Mouse (Mus musculus) kidney, embryonic 15.5 days (tissue): ENCODE data around the gene Jund. TPM values are rescaled to one million over a fixed set of nuclear protein-coding genes. Genes with fewer than 3 reads are reported as not detected.

Experiments
- ATAC-seq: fragments of 200-750 bp; cut with Nextera tagmentation; replicated peaks from 2 replicates; pipeline ENCODE4 v1.8.0; 2017; ENCODE audit warnings: moderate TSS enrichment; ENCODE audit not compliant: low FRiP score
- H3K27ac ChIP-seq: fragments of 300-500 bp; sonication (generic); 2 replicates; pipeline ENCODE4 v1.5.1; 2015; ENCODE audit warnings: mild to moderate bottlenecking, inconsistent platforms
- H3K27me3 ChIP-seq: fragments of 300-500 bp; sonication (generic); 2 replicates; pipeline ENCODE4 v1.6.1; 2015; ENCODE audit warnings: inconsistent platforms
- H3K36me3 ChIP-seq: fragments of 300-500 bp; sonication (generic); 2 replicates; pipeline ENCODE4 v1.6.1; 2015; ENCODE audit warnings: inconsistent platforms
- H3K4me1 ChIP-seq: fragments of 300-500 bp; sonication (generic); 2 replicates; pipeline ENCODE4 v1.6.1; 2015; ENCODE audit warnings: inconsistent platforms
- H3K4me2 ChIP-seq: fragments of 300-500 bp; sonication (generic); 2 replicates; pipeline ENCODE4 v1.6.1; 2015; ENCODE audit warnings: moderate library complexity, mild to moderate bottlenecking, inconsistent platforms
- H3K4me3 ChIP-seq: fragments of 300-500 bp; sonication (generic); replicated peaks from 2 replicates; pipeline ENCODE4 v1.5.1; 2015; ENCODE audit warnings: mild to moderate bottlenecking, inconsistent platforms
- H3K9ac ChIP-seq: fragments of 300-500 bp; sonication (generic); 2 replicates; pipeline ENCODE4 v1.6.1; 2015; ENCODE audit warnings: mild to moderate bottlenecking, inconsistent platforms
- H3K9me3 ChIP-seq: fragments of 300-500 bp; sonication (generic); replicated peaks from 2 replicates; pipeline ENCODE4 v1.6.1; 2016; ENCODE audit warnings: inconsistent platforms
- WGBS: fragments of 180-500 bp; shearing (Covaris S2); methylation state at CpG from one replicate; pipeline ENCODE4 v1.1.7; 2015; ENCODE audit warnings: mixed read lengths; 5-methylcytosine and 5-hydroxymethylcytosine counted together
- polyA plus RNA-seq: library from polyadenylated mRNA; unstranded; fragments of >200 nt; fragmentation: Nextera tagmentation; extraction: Ambion mirVana; gene quantifications from 2 replicates; pipeline ENCODE4 v1.2.1, GENCODE M21; 2015

Gene Jund
- 59.9 and 68.1 TPM in 2 replicates for polyA plus RNA-seq

DNA sequence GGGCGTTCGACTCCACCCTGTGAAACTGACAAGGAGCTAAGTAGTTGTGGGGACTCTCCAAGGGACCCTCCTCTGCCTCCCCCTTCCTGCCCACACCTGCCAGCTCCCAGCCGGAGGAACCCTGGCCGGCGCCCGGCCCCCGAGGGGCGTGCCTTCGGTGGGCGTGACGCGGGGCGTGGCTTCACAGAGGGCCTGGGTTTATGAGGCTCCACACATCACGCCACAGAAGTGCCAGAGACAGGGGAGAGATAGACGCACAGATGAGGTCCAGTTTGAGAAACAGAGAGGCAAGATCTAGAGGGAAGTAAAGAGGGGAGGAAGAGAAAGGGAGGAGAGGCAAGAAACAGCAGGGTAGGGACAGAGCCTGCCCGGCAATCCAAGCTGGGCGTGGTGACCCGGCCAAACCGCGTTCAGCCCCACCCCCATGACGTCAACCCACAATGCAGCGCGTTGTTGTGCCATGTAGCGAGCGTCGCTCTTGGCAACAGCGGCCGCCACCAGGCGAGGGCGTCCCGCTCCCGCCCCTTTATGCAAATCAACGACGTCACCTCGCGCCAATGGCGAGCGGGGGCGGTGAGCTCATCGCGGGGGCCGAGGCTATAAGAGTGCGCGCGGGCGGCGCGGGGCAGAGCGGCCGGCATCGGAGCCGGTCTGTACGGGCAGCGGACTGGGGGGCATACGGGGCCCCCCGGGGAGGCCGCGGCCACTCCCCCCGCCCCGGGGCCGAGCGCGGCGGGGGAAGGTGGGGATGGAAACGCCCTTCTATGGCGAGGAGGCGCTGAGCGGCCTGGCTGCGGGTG, at the start of gene Jund:
Gene Jund, plus strand, starts transcription at position 640 of the 800 bp plus-strand sequence.
- Histone ChIP-seq H3K9ac (peak within 1 kb of the TSS; percentile 100), H3K27ac (peak within 1 kb of the TSS; percentile 100), H3K4me2 (peak within 1 kb of the TSS; percentile 72), H3K36me3 (peaks cover 18% of the 10 kb centered on the region), H3K4me3 (peak within 1 kb of the TSS; percentile 97), H3K9me3 (no peaks in the 10 kb centered on the region), H3K4me1 (peaks cover 66% of the 10 kb centered on the region), H3K27me3 (no peaks in the 10 kb centered on the region)
- peak; percentile 90 for ATAC-seq
- WGBS: 1% methylated on average over 65 of the region's 69 CpGs

DNA sequence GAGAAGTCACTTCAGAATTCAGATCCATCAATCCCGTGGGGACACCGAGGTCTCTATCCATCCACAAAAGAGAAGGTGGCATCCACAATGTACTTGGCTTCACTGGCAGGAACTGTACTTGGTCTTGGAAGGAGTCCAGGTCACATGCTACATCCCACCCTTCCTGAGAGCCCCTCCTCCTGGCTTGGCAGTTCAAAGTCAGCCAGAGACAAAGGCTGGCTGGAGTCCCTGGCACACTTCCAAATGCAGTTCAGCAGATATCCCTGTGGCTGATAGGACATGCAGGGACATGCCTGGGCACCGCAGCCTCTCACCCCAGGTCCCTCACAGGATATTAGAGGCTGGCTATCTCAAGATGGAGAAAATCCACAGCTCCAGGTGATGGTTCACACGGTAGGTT, 49.4 kb upstream of the Jund start:
- Histone ChIP-seq H3K4me2 (no peak overlapping the region), H3K4me3 (no peak overlapping the region), H3K27me3 (no peaks in the 10 kb centered on the region), H3K9ac (0 out of 2 replicates have a peak overlapping the region, but pooled peaks have one; percentile 14), H3K4me1 (peaks cover 54% of the 10 kb centered on the region), H3K36me3 (peaks cover 50% of the 10 kb centered on the region), H3K27ac (peak overlapping the region; percentile 70), H3K9me3 (no peaks in the 10 kb centered on the region)
- WGBS: 70% methylated on average over 4 of the region's 4 CpGs
- ATAC-seq: peak; percentile 47

DNA sequence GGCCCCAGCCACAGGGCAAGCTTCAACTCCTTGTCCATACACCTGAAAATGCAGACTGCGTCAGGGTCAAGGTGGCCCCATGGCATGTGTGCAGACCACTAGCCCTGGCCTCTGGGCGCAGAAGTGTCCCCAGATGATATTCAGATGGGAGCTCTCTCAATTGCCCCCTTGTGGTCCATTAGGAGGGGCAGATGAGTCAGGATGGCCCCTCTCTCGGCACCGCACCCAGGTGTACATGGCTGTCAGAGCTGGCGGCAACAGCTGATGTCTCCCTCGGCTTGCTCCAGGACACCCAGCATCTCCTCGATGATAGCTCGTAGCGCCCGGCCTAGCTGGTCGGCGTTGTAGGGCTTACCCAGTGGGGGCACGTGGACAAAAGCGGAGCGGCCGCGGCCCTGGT, 48.4 kb upstream of the Jund start:
- 97% methylated on average over 17 of the region's 17 CpGs for WGBS
- no peak overlapping the region for H3K4me2 ChIP-seq
- H3K27me3 ChIP-seq: no peaks in the 10 kb centered on the region
- no peak for ATAC-seq
- H3K9me3 ChIP-seq: no peaks in the 10 kb centered on the region
- H3K36me3 ChIP-seq: peaks cover 60% of the 10 kb centered on the region
- no peak overlapping the region for H3K4me3 ChIP-seq
- peaks cover 50% of the 10 kb centered on the region for H3K4me1 ChIP-seq
- H3K9ac ChIP-seq: no peak overlapping the region
- H3K27ac ChIP-seq: 0 out of 2 replicates have a peak overlapping the region, but pooled peaks have one; percentile 70

DNA sequence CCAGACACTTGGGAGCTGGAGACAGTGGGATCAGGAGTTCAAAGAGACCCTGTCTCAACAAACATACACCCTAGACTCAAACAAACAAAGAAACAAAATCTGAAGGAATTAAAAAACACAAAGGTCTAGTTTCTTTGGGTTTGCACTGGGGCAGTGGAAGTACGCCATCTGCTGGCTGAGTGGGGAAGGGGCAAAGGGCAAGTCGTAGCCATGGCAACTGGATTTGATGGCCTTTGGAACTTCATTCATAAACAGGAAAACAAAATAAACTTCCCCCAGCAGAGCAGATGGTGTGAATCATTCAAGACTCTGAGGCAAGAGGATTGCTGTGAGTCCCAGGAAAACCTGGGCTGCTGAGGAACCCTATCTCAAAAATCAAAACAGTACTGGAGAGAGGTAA, 45.5 kb upstream of the Jund start:
- H3K27ac ChIP-seq: 0 out of 2 replicates have a peak overlapping the region, but pooled peaks have one; percentile 23
- 57% methylated on average over 2 of the region's 2 CpGs for WGBS
- no peak overlapping the region for H3K4me2 ChIP-seq
- no peak for ATAC-seq
- H3K27me3 ChIP-seq: no peaks in the 10 kb centered on the region
- peaks cover 36% of the 10 kb centered on the region for H3K4me1 ChIP-seq
- peaks cover 82% of the 10 kb centered on the region for H3K36me3 ChIP-seq
- H3K9ac ChIP-seq: no peak overlapping the region
- H3K9me3 ChIP-seq: no peaks in the 10 kb centered on the region
- H3K4me3 ChIP-seq: no peak overlapping the region

DNA sequence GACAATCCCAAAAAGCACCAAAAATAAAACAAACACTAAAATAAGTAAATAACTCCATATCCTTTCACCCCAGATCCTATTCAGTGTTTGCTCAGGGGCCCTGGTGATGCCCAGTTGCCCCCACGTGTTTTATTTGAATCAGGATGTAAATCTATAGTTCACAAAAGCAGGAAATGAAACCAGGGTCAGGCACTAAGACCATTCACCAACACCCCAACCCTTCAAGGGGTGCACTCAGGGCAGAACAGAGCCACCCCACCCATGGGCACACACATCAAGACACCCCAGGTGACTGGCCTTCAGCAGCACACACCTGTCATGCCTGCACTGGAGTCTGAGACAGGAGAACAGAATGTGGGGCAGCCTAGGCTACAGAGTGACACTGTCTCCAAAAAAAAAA, 44.6 kb upstream of the Jund start:
- Histone ChIP-seq H3K4me2 (no peak overlapping the region), H3K27me3 (no peaks in the 10 kb centered on the region), H3K27ac (no peak overlapping the region), H3K36me3 (peaks cover 75% of the 10 kb centered on the region), H3K4me1 (peaks cover 36% of the 10 kb centered on the region), H3K4me3 (no peak overlapping the region), H3K9me3 (no peaks in the 10 kb centered on the region), H3K9ac (no peak overlapping the region)
- WGBS: 57% methylated on average over 1 of the region's 1 CpGs
- no peak for ATAC-seq

DNA sequence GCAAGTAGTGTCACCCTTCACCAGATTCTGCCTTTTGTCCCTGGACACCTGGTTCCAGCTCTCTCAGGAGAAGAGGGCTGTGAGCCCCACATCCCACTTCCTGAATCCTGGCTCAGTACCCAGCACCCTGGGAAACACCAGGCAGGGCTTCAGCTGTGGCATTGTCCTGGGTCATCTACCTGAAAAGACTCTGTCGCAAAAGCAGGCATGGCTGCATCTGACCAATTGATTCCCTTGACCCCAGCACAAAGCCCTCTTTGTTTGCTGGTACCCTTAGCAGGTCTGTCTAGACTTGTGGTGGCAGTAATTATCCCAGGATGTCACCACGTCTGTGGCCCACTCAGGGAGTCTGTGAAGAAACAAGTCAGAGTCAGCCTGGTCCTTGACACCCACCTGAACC, 43.3 kb upstream of the Jund start:
- Histone ChIP-seq H3K9ac (no peak overlapping the region), H3K27ac (no peak overlapping the region), H3K4me3 (no peak overlapping the region), H3K36me3 (peaks cover 62% of the 10 kb centered on the region), H3K4me2 (no peak overlapping the region), H3K27me3 (no peaks in the 10 kb centered on the region), H3K4me1 (peaks cover 36% of the 10 kb centered on the region), H3K9me3 (no peaks in the 10 kb centered on the region)
- no peak for ATAC-seq
- WGBS: 70% methylated on average over 2 of the region's 2 CpGs

DNA sequence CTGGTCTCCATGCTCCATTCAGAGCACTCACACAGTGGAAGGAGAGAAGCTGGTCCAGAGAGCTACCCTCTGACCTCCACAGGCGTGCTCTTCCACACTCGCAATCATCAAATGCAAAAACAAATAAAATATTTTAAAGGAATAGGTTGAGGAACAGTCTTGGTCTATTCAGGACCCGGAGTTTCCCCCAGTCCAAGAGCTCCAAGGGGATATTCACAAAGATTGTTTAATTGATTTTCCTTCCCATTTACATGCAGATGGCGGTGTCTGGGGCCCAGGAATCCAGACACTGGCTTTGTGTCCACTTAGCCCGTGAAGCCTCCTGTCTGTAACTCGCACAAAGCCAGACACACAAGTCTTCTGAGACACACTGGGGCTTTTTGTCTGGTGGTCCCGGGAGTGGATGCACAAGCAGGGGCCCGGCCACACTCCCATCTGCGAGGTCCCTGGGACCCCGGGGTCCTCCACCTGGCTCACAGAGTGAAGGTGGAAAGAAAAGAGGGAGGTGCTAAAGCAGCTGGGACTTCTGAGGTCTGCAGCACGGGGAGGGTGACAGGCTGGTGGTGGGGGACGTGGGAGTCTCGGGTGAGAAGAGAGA, 42.5 kb upstream of the Jund start:
- Histone ChIP-seq H3K4me3 (no peak overlapping the region), H3K9me3 (no peaks in the 10 kb centered on the region), H3K9ac (no peak overlapping the region), H3K36me3 (peaks cover 54% of the 10 kb centered on the region), H3K27ac (no peak overlapping the region; the same call in 1 of the 2 replicates), H3K4me1 (peaks cover 38% of the 10 kb centered on the region), H3K4me2 (no peak overlapping the region), H3K27me3 (no peaks in the 10 kb centered on the region)
- 67% methylated on average over 13 of the region's 13 CpGs for WGBS
- ATAC-seq: no peak

DNA sequence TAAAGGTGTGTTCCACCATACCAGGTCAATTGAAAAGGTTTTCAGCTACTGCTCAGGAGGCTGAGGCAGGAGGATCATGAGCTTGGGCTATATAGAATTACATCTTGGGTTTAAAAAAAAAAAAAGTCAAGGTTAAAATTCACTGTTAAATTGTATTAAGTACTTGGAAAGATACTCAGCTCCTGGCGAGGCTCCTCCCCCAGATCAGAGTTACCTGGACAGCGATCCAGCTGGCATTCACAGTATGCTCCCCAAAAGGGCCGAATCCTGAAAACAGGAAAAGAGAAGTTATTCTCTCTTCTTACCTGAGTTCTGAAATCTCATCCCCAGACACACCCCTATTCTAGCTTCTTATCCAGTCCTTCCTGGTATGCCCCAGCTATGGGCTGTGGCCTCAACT, 41.5 kb upstream of the Jund start:
- no peaks in the 10 kb centered on the region for H3K9me3 ChIP-seq
- no peak overlapping the region for H3K4me2 ChIP-seq
- H3K9ac ChIP-seq: no peak overlapping the region
- no peak overlapping the region for H3K4me3 ChIP-seq
- H3K4me1 ChIP-seq: peaks cover 38% of the 10 kb centered on the region
- no peak overlapping the region for H3K27ac ChIP-seq
- H3K27me3 ChIP-seq: no peaks in the 10 kb centered on the region
- ATAC-seq: no peak
- peaks cover 45% of the 10 kb centered on the region for H3K36me3 ChIP-seq
- 92% methylated on average over 3 of the region's 3 CpGs for WGBS

DNA sequence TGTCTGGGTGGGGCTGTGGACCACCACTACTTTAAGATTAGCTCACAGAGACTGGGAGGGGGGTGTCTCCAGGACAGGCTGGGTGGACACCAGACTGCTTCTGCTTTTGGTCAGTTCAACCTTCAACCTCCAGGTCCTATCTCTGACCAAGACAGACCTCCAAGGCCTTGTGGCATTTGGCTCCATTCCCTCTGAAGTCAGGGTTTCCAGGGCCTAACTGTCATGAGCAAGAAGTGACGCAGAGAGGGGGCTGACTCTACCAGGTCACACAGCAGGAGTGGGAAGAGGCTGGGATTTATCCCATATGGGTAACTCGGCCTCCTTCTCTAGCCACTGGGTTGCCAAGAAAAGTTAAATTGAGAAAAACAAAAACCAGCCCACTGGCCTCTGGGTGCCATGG, 41.0 kb upstream of the Jund start:
- 76% methylated on average over 2 of the region's 2 CpGs for WGBS
- Histone ChIP-seq H3K27me3 (no peaks in the 10 kb centered on the region), H3K4me3 (peak overlapping the region; percentile 77), H3K27ac (no peak overlapping the region), H3K36me3 (peaks cover 40% of the 10 kb centered on the region), H3K9ac (0 out of 2 replicates have a peak overlapping the region, but pooled peaks have one; percentile 7), H3K9me3 (no peaks in the 10 kb centered on the region), H3K4me2 (peak overlapping the region; percentile 85), H3K4me1 (peaks cover 38% of the 10 kb centered on the region)
- ATAC-seq: no peak

DNA sequence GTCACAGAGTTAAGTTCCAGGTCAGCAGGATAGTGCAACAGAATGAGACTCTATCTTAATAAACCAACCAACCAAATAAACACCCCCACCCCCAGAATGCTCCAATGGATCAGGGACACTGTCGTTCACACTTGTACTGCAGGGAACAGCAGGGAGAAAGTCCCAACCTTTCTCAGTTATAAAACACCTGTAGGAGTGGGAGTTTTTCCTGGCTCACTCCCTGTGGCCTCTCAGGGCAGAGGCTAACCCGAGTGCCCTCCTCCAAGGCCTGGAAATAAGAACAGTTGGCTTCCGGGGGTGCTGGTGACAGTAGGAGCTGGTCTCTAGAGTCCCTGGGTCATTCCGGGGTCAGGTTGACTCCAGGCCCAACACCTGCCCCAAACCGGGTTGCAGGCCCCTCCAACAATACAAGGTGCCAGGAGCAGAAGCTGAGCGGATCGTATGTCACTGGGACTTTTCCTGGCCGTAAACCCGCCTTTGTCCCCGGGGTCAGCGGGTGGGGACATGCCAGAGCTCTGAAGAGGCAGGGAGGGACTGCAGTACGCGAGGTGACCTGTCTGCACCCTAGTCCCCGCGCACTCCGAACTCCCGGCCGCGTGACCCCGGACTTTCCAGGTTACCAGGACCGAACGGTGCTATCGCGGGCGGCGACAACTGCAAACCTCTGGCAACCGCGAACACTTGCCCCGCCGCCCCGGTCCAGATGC, 39.7 kb upstream of the Jund start:
- H3K4me3 ChIP-seq: peak overlapping the region; percentile 77
- peak overlapping the region; percentile 85 for H3K4me2 ChIP-seq
- H3K36me3 ChIP-seq: peaks cover 31% of the 10 kb centered on the region
- under 1% methylated on average over 31 of the region's 31 CpGs for WGBS
- no peaks in the 10 kb centered on the region for H3K9me3 ChIP-seq
- peak overlapping the region; percentile 70 for H3K9ac ChIP-seq
- peak overlapping the region; percentile 91 for H3K27ac ChIP-seq
- H3K27me3 ChIP-seq: no peaks in the 10 kb centered on the region
- peaks cover 39% of the 10 kb centered on the region for H3K4me1 ChIP-seq
- ATAC-seq: peak; percentile 62

DNA sequence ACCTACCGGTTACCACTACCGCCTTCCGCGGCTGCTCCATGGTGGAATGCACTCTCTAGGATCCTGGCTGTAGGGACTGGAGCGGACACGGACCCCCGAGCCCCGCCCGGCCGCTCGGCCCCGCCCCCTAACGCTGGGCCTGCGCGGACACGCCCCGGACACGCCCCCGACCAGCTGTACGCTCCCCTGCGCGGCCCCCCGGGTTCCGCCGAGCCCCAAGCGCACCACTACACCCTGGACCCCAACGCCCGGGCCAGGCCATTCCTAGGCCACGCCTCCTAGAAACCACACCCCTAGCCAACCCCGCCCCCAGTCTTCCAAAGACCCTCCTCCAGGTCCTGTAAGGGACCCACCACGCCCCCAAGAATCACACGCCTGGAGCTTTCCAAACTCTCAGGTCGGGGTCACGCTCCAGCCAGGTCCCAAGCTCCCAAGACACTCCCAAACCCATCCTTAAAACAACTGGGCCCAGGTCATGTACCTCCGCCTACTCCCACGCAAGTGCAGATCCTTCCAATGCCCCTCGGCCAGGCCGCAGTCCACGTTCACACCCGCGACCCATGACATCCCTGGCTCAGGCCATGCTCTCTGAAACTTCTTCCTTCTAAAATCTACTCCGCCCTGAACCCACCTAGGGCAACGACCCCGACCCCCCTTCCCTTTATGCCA, 39.0 kb upstream of the Jund start:
- H3K9me3 ChIP-seq: no peaks in the 10 kb centered on the region
- H3K27ac ChIP-seq: peak overlapping the region; percentile 91
- H3K36me3 ChIP-seq: peaks cover 28% of the 10 kb centered on the region
- peak overlapping the region; percentile 70 for H3K9ac ChIP-seq
- peak overlapping the region; percentile 77 for H3K4me3 ChIP-seq
- H3K4me2 ChIP-seq: peak overlapping the region; percentile 85
- ATAC-seq: peak; percentile 96
- H3K27me3 ChIP-seq: no peaks in the 10 kb centered on the region
- WGBS: under 1% methylated on average over 44 of the region's 44 CpGs
- peaks cover 39% of the 10 kb centered on the region for H3K4me1 ChIP-seq
